Mouse (Mus musculus): ENCODE measurements around the gene Gnb3. TPM values are rescaled to one million over a fixed set of nuclear protein-coding genes. Genes with fewer than 3 reads are reported as not detected.
"Not testable (repeated sequence)": the region's sequence is repeated elsewhere in the genome, so short reads cannot be mapped to it uniquely, and the experiment has no call there.

Gene Gnb3
- total RNA-seq, 2 experiments from 2014 or later = 1.6 to 1.7 TPM

DNA sequence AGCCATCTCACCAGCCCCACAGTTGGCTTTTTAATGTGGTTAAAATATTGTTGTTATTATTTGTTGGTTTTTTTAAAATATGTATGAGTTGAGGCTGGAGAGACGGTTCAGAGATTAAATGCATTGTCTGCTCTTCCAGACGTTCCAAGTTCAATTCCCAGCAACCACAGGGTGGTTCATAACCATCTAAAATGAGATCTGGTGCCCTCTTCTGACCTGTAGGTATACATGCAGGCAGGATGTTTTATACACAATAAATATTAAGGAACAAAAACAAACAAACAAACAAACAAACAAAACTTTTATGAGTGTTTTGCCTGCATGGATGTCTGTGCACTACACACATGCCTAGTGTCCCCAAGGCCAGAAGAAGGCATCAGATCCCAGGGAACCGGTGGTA lies 37.0 kb downstream of the Gnb3 start:
- DNase-seq = no peak

DNA sequence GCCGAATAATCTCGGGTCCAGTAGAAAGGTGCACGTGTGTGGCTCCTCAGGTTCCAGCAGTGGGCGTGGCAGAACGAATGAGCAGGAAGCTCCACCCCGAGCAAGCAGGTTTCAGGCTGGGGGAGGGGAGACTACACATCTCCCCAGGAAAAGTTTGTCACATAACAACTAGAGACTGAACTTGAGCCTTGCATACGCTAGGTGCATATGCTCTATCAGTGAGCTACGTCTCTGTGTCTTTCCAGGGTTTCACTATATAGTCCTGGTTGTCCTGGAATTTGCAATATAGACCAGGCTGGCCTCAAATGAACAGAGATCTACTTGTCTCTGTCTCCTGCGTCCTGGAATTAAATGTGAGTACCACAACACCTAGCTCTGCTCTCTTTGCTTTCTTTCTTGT lies 37.7 kb downstream of the Gnb3 start:
- not testable (repeated sequence) for DNase-seq

DNA sequence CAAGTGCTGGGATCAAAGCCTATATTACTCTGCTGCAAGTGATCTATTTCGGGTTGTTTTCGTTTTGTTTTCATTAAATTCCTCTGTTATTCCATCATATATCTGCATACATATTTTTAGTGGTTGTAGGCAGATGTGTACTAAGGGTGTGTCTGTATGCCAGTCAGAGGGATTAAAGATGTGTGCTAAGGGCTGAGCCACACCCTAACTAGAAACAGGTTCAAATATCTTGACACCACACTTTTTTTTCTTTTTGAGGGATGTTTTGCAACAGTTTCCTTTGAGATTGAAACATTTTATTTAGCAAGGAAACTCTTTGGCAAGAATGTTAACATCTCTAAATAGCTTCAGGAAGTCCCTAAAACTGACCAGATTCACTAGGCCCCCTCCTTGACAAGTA lies 43.9 kb downstream of the Gnb3 start:
- no peak for DNase-seq

DNA sequence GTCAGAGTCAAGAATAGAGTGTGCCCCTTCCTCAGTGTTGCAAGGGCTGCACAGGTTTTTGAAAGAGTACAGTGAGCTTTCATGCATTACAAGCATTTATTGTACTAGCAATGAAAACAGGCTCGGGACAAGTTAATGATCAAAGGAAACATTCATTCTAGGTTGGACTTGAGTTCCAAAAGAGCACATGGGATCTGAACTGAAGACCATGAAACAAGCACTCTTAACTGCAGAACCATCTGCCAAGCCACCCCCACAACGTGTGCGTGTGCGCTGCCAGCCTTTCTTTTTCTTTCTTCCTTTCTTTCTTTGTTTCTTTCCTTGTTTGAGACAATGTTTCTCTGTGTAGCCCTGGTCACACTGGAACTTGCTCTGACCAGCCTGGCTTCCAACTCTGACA lies 44.3 kb downstream of the Gnb3 start:
- no peak for DNase-seq

DNA sequence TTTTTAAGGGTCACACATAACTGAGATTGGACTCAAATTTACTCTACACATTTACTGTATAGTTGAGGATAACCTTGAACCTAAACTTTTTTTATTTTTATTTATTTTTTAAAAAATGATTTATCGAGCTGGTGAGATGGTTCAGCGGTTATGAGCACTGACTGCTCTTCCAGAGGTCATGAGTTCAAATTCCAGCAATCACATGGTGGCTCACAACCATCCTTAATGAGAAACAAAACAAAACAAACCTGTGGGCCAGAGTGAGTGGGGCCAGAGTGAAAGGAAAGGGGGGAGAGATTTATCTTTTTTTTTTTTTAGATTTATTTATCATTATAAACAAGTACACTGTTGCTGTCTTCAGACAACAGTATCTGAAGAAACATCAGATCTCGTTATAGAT lies 48.2 kb downstream of the Gnb3 start:
- DNase-seq = no peak

DNA sequence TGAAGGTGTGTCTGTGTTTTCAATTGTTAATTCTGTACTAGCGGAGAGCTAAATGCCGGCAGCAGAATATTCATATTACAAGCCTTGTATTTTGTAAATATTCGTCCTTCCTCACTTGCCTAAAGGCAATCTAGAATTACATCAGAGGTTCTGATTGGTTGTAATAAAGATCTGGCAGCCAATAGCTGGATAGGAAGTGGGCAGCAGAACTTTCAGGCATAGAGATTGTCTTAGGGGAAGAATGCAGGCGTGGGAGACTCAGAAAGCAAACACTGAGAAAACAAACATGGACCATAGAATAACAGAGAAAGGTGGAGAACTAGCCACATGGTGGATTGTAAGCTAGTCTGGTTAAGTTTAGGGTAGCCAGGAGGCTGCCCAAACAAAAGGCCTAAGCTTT lies 50.0 kb downstream of the Gnb3 start:
- no peak for DNase-seq

DNA sequence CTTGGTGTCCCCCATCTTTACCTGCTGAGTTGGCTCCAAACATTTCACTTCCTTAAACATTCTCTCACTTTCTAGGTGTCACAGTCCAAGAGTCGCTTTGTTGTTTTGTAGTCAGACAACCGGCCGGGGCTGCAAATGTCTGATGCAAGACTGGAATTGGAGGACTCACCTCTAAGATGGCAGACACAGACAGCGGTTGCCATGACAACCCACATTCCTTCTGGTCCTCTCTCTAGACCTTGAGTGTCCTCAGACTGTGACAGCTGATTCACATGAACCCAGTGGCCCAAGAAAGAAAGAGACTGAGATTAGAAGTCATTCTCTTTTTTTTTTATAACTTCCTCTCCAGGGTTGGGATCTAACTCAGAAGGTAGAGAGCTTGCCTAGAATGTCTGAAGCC lies 50.6 kb downstream of the Gnb3 start:
- no peak for DNase-seq

DNA sequence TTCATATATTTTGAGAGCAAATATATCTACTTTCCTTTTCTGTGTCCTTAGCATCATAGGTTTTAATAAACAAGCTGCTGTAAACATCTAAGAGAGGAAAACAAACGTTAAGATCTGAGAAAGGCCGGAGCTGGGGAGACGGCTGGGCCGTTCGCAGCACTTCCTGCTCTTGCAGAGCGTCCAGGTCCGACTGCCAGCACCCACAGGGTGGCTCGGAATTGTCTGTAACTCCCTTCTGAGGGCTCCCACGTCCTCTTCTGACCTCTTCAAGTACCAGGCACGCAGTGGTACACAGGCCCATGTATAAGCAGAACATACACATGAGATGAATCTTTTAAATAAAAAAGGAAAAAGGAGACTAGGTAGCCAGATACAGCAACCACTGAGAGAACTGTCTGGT lies 52.4 kb downstream of the Gnb3 start:
- DNase-seq = no peak

DNA sequence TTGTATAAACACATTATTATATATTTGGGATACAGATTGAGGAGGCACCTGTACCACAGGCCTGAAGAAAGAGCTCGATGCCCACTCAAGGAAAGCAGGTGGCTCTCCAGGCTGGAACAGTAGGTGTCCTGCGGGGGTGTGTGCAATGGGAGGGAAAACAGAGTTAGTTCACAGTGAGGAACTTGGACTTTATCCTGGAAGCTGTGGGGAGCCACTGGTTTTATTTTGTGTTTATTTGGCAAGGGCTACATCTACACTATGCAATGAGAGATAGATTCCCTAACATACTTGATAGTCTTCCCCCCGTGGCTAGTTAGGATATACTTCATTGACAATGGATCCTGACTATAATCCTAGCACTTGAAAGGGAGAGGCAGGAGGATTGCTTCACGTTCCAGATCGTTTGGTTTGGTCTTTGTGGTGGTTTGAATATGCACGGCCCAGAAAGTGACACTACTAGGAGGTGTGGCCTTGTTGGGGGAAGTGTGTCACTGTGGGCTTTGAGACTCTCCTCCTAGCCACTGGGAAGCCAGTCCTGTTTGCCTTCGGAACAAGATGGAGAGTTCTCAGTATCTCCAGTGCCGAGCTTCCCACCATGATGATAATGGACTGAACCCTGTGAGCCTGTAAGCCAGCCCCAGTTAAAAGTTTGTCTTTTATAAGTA lies 53.2 kb downstream of the Gnb3 start:
- no peak for DNase-seq

Other genes starting within 250 kb of the Gnb3 start
- gene C1s2, start 204.2 kb downstream of the Gnb3 start, total RNA-seq (2021) = under 1 TPM; 0.20 to 0.51 TPM
- gene Lpcat3, start 177.2 kb downstream of the Gnb3 start, total RNA-seq (2021) = 10 to 100 TPM; 14.8 to 18.0 TPM
- 10 to 100 TPM; 53.8 to 58.9 TPM for gene Emg1, start 128.1 kb downstream of the Gnb3 start, total RNA-seq (2021)
- gene Phb2, start 127.9 kb downstream of the Gnb3 start, total RNA-seq (2021) = 100 to 1,000 TPM; 157 TPM
- 1 to 10 TPM; 1.5 to 2.2 TPM for gene Ptpn6, start 101.6 kb downstream of the Gnb3 start, total RNA-seq (2021)
- 100 to 1,000 TPM; 163 to 167 TPM for gene Grcc10, start 98.9 kb downstream of the Gnb3 start, total RNA-seq (2021)
- gene Gm45234, start 84.3 kb downstream of the Gnb3 start, total RNA-seq (2021) = 1 to 10 TPM in 1 of 2 experiments, not detected in 1; 2.2 TPM
- 10 to 100 TPM; 31.8 to 32.4 TPM for gene Atn1, start 83.8 kb downstream of the Gnb3 start, total RNA-seq (2021)
- gene Eno2, start 70.6 kb downstream of the Gnb3 start, total RNA-seq (2021) = 1 to 10 TPM; 2.1 to 3.0 TPM
- gene Lrrc23, start 60.5 kb downstream of the Gnb3 start, total RNA-seq (2021) = under 1 TPM in 1 of 2 experiments, not detected in 1; 0.18 TPM
- gene Spsb2, start 31.6 kb downstream of the Gnb3 start, total RNA-seq (2021) = 1 to 10 TPM; 2.7 to 3.2 TPM
- gene Tpi1, start 26.0 kb downstream of the Gnb3 start, total RNA-seq (2021) = 1,000 to 10,000 TPM; 2,445 to 2,599 TPM
- 10 to 100 TPM; 42.1 to 44.0 TPM for gene Usp5, start 10.8 kb downstream of the Gnb3 start, total RNA-seq (2021)
- 1 to 10 TPM; 1.2 TPM for gene Cdca3, start 10.7 kb downstream of the Gnb3 start, total RNA-seq (2021)
- 1 to 10 TPM; 8.2 to 9.3 TPM for gene P3h3, start 17.5 kb upstream of the Gnb3 start, total RNA-seq (2021)
- gene Gpr162, start 23.7 kb upstream of the Gnb3 start, total RNA-seq (2021) = under 1 TPM; 0.23 to 0.32 TPM
- gene Cd4, start 47.9 kb upstream of the Gnb3 start, total RNA-seq (2021) = 1 to 10 TPM in 1 of 2 experiments, not detected in 1; 1.2 TPM
- gene Lag3, start 71.4 kb upstream of the Gnb3 start, total RNA-seq (2021) = under 1 TPM in 1 of 2 experiments, not detected in 1; 0.51 TPM
- 100 to 1,000 TPM; 126 to 152 TPM for gene Ptms, start 79.8 kb upstream of the Gnb3 start, total RNA-seq (2021)
- 100 to 1,000 TPM; 207 to 210 TPM for gene Mlf2, start 91.1 kb upstream of the Gnb3 start, total RNA-seq (2021)
- 10 to 100 TPM; 96.2 to 99.0 TPM for gene Cops7a, start 125.3 kb upstream of the Gnb3 start, total RNA-seq (2021)
- gene Pianp, start 156.4 kb upstream of the Gnb3 start, total RNA-seq (2021) = not detected
- gene Zfp384, start 168.9 kb upstream of the Gnb3 start, total RNA-seq (2021) = 10 to 100 TPM; 18.5 to 19.3 TPM
- gene Ing4, start 199.5 kb upstream of the Gnb3 start, total RNA-seq (2021) = 10 to 100 TPM; 24.2 to 29.1 TPM
- gene Acrbp, start 209.4 kb upstream of the Gnb3 start, total RNA-seq (2021) = 1 to 10 TPM; 1.1 to 1.9 TPM
- not detected for gene Lpar5, start 227.6 kb upstream of the Gnb3 start, total RNA-seq (2021)

All from gastrocnemius, postnatal 25 days (tissue).